Mouse (Mus musculus) hindbrain, embryonic 12.5 days (tissue): Measurements from ENCODE around the gene Ttll11. TPM values are rescaled to one million over a fixed set of nuclear protein-coding genes. Genes with fewer than 3 reads are reported as not detected.

Experiments
- ATAC-seq: fragments of 200-750 bp; cut with Nextera tagmentation; 2 replicates; pipeline ENCODE4 v1.8.0; 2017; ENCODE audit warnings: moderate TSS enrichment; ENCODE audit not compliant: low FRiP score
- H3K27ac ChIP-seq: fragments of 300-500 bp; sonication (generic); 2 replicates; pipeline ENCODE4 v1.5.1; 2016; ENCODE audit warnings: mild to moderate bottlenecking
- H3K27me3 ChIP-seq: fragments of 300-500 bp; sonication (generic); 2 replicates; pipeline ENCODE4 v1.6.1; 2016; ENCODE audit warnings: mild to moderate bottlenecking
- H3K36me3 ChIP-seq: fragments of 300-500 bp; sonication (generic); 2 replicates; pipeline ENCODE4 v1.6.1; 2016; ENCODE audit warnings: mild to moderate bottlenecking
- H3K4me1 ChIP-seq: fragments of 300-500 bp; sonication (generic); 2 replicates; pipeline ENCODE4 v1.6.1; 2016
- H3K4me2 ChIP-seq: fragments of 300-500 bp; sonication (generic); replicated peaks from 2 replicates; pipeline ENCODE4 v1.6.1; 2016; ENCODE audit warnings: mild to moderate bottlenecking
- H3K4me3 ChIP-seq: fragments of 300-500 bp; sonication (generic); 2 replicates; pipeline ENCODE4 v1.5.1; 2016; ENCODE audit warnings: mild to moderate bottlenecking
- H3K9ac ChIP-seq: fragments of 300-500 bp; sonication (generic); 2 replicates; pipeline ENCODE4 v1.6.1; 2016; ENCODE audit warnings: mild to moderate bottlenecking, moderate library complexity
- H3K9me3 ChIP-seq: fragments of 300-500 bp; sonication (generic); replicated peaks from 2 replicates; pipeline ENCODE4 v1.6.1; 2016; ENCODE audit warnings: mild to moderate bottlenecking
- WGBS: fragments of 180-500 bp; shearing (Covaris S2); methylation state at CpG from one replicate; pipeline ENCODE4 v1.1.7; 2016; 5-methylcytosine and 5-hydroxymethylcytosine counted together
- polyA plus RNA-seq: library from polyadenylated mRNA; unstranded; fragments of >200 nt; fragmentation: Nextera tagmentation; extraction: Ambion mirVana; gene quantifications from 2 replicates; pipeline ENCODE4 v1.2.1, GENCODE M21; 2016

Ttll11 gene
- polyA plus RNA-seq, 1 experiment from 2014 or later: 4.6 TPM

- no peak for ATAC-seq
- no peaks in the 10 kb centered on the region for H3K9me3 ChIP-seq
- no peaks in the 10 kb centered on the region for H3K27me3 ChIP-seq
- no peaks in the 10 kb centered on the region for H3K36me3 ChIP-seq
- H3K27ac ChIP-seq: no peak overlapping the region
- H3K4me1 ChIP-seq: peaks cover 3% of the 10 kb centered on the region; the same call in 1 of the 2 replicates
- no peak overlapping the region for H3K9ac ChIP-seq
- WGBS: 83% methylated on average over 3 of the region's 3 CpGs
- no peak overlapping the region for H3K4me2 ChIP-seq
- H3K4me3 ChIP-seq: no peak overlapping the region
Observed at GRCm38 (mm10) chr2:35961593-35962127, 18.1 kb downstream of the Ttll11 start.

GRCm38 (mm10) chr2:35957471-35958140 lies 22.1 kb downstream of the Ttll11 start:
- 74% methylated on average over 7 of the region's 7 CpGs for WGBS
- H3K4me2 ChIP-seq: no peak overlapping the region
- H3K9me3 ChIP-seq: no peaks in the 10 kb centered on the region
- no peak overlapping the region for H3K9ac ChIP-seq
- no peaks in the 10 kb centered on the region for H3K36me3 ChIP-seq
- H3K4me1 ChIP-seq: peaks cover 4% of the 10 kb centered on the region
- H3K27ac ChIP-seq: no peak overlapping the region
- ATAC-seq: peak; percentile 47; the same call in 1 of the 2 replicates
- H3K27me3 ChIP-seq: no peaks in the 10 kb centered on the region
- no peak overlapping the region for H3K4me3 ChIP-seq

- WGBS: 47% methylated on average over 5 of the region's 5 CpGs
- no peak overlapping the region for H3K27ac ChIP-seq
Observed at GRCm38 (mm10) chr2:35955211-35955610, 24.5 kb downstream of the Ttll11 start.

GRCm38 (mm10) chr2:35952187-35952958 lies 27.3 kb downstream of the Ttll11 start:
- peak; percentile 49 for ATAC-seq
- H3K36me3 ChIP-seq: no peaks in the 10 kb centered on the region
- H3K4me3 ChIP-seq: no peak overlapping the region
- no peak overlapping the region for H3K4me2 ChIP-seq
- peak overlapping the region; percentile 57 for H3K27ac ChIP-seq
- no peaks in the 10 kb centered on the region for H3K9me3 ChIP-seq
- WGBS: 63% methylated on average over 16 of the region's 16 CpGs
- peaks cover 9% of the 10 kb centered on the region for H3K4me1 ChIP-seq
- no peaks in the 10 kb centered on the region for H3K27me3 ChIP-seq
- H3K9ac ChIP-seq: no peak overlapping the region

More at GRCm38 (mm10) chr2:35955211-35955610, 24.5 kb downstream of the Ttll11 start:
- Histone ChIP-seq H3K9me3 (no peaks in the 10 kb centered on the region), H3K27me3 (no peaks in the 10 kb centered on the region), H3K36me3 (no peaks in the 10 kb centered on the region), H3K4me3 (no peak overlapping the region), H3K9ac (no peak overlapping the region), H3K4me2 (no peak overlapping the region), H3K4me1 (peaks cover 12% of the 10 kb centered on the region)
- ATAC-seq: no peak

- H3K4me2 ChIP-seq: no peak overlapping the region
- no peak overlapping the region for H3K4me3 ChIP-seq
- H3K27ac ChIP-seq: no peak overlapping the region
- no peak for ATAC-seq
- 85% methylated on average over 4 of the region's 4 CpGs for WGBS
- no peaks in the 10 kb centered on the region for H3K27me3 ChIP-seq
- no peaks in the 10 kb centered on the region for H3K9me3 ChIP-seq
- H3K9ac ChIP-seq: no peak overlapping the region
- H3K4me1 ChIP-seq: no peaks in the 10 kb centered on the region
- H3K36me3 ChIP-seq: no peaks in the 10 kb centered on the region
Observed at GRCm38 (mm10) chr2:35944896-35945295, 34.8 kb downstream of the Ttll11 start.

GRCm38 (mm10) chr2:35942960-35943359 lies 36.8 kb downstream of the Ttll11 start:
- H3K27me3 ChIP-seq: no peaks in the 10 kb centered on the region
- H3K4me2 ChIP-seq: no peak overlapping the region
- H3K9me3 ChIP-seq: no peaks in the 10 kb centered on the region
- H3K36me3 ChIP-seq: no peaks in the 10 kb centered on the region
- WGBS: 72% methylated on average over 9 of the region's 9 CpGs
- no peak for ATAC-seq
- no peak overlapping the region for H3K9ac ChIP-seq
- H3K27ac ChIP-seq: no peak overlapping the region
- no peak overlapping the region for H3K4me3 ChIP-seq
- H3K4me1 ChIP-seq: no peaks in the 10 kb centered on the region

GRCm38 (mm10) chr2:35935045-35935444 lies 44.7 kb downstream of the Ttll11 start:
- WGBS: 84% methylated on average over 5 of the region's 5 CpGs
- no peak for ATAC-seq
- H3K4me1 ChIP-seq: no peaks in the 10 kb centered on the region
- H3K9ac ChIP-seq: no peak overlapping the region
- no peaks in the 10 kb centered on the region for H3K9me3 ChIP-seq
- H3K27me3 ChIP-seq: no peaks in the 10 kb centered on the region
- no peak overlapping the region for H3K4me2 ChIP-seq
- no peaks in the 10 kb centered on the region for H3K36me3 ChIP-seq
- no peak overlapping the region for H3K27ac ChIP-seq
- no peak overlapping the region for H3K4me3 ChIP-seq

- Histone ChIP-seq H3K27me3 (no peaks in the 10 kb centered on the region), H3K4me3 (no peak overlapping the region), H3K27ac (no peak overlapping the region), H3K9me3 (no peaks in the 10 kb centered on the region), H3K4me2 (no peak overlapping the region), H3K36me3 (no peaks in the 10 kb centered on the region), H3K4me1 (no peaks in the 10 kb centered on the region), H3K9ac (no peak overlapping the region)
- ATAC-seq: no peak
- 94% methylated on average over 13 of the region's 13 CpGs for WGBS
Observed at GRCm38 (mm10) chr2:35933116-35933515, 46.6 kb downstream of the Ttll11 start.

GRCm38 (mm10) chr2:35931619-35932018 lies 48.1 kb downstream of the Ttll11 start:
- H3K4me1 ChIP-seq: no peaks in the 10 kb centered on the region
- ATAC-seq: no peak
- 71% methylated on average over 3 of the region's 3 CpGs for WGBS
- H3K9me3 ChIP-seq: no peaks in the 10 kb centered on the region
- H3K9ac ChIP-seq: no peak overlapping the region
- no peaks in the 10 kb centered on the region for H3K27me3 ChIP-seq
- H3K4me3 ChIP-seq: no peak overlapping the region
- H3K36me3 ChIP-seq: no peaks in the 10 kb centered on the region
- no peak overlapping the region for H3K4me2 ChIP-seq
- no peak overlapping the region for H3K27ac ChIP-seq

- no peak for ATAC-seq
- Histone ChIP-seq H3K27ac (no peak overlapping the region), H3K4me2 (no peak overlapping the region), H3K36me3 (no peaks in the 10 kb centered on the region), H3K4me1 (no peaks in the 10 kb centered on the region), H3K9ac (no peak overlapping the region), H3K4me3 (no peak overlapping the region), H3K9me3 (no peaks in the 10 kb centered on the region), H3K27me3 (no peaks in the 10 kb centered on the region)
- WGBS: 37% methylated on average over 11 of the region's 11 CpGs
Observed at GRCm38 (mm10) chr2:35930498-35931149, 49.1 kb downstream of the Ttll11 start.

GRCm38 (mm10) chr2:35928133-35928532 lies 51.6 kb downstream of the Ttll11 start:
- no peak overlapping the region for H3K4me2 ChIP-seq
- no peaks in the 10 kb centered on the region for H3K4me1 ChIP-seq
- H3K36me3 ChIP-seq: no peaks in the 10 kb centered on the region
- no peak overlapping the region for H3K9ac ChIP-seq
- H3K27ac ChIP-seq: no peak overlapping the region
- H3K9me3 ChIP-seq: no peaks in the 10 kb centered on the region
- no peaks in the 10 kb centered on the region for H3K27me3 ChIP-seq
- 71% methylated on average over 6 of the region's 6 CpGs for whole genome bisulfite sequencing
- no peak for ATAC-seq
- H3K4me3 ChIP-seq: no peak overlapping the region

GRCm38 (mm10) chr2:35924947-35925346 lies 54.8 kb downstream of the Ttll11 start:
- H3K36me3 ChIP-seq: no peaks in the 10 kb centered on the region
- H3K4me2 ChIP-seq: no peak overlapping the region
- H3K9ac ChIP-seq: no peak overlapping the region
- no peak overlapping the region for H3K27ac ChIP-seq
- no peaks in the 10 kb centered on the region for H3K27me3 ChIP-seq
- WGBS: 84% methylated on average over 4 of the region's 4 CpGs
- ATAC-seq: no peak
- H3K4me3 ChIP-seq: no peak overlapping the region
- H3K9me3 ChIP-seq: no peaks in the 10 kb centered on the region
- no peaks in the 10 kb centered on the region for H3K4me1 ChIP-seq
